Mouse (Mus musculus) left cerebral cortex, adult 11 months (tissue): ENCODE data around the gene Tas2r120.
"Not testable (repeated sequence)": the region's sequence is repeated elsewhere in the genome, so short reads cannot be mapped to it uniquely, and the experiment has no call there.

ENCODE experiments used
- DNase-seq: peaks from one replicate; pipeline ENCODE4 v3.0.0; 2022; ENCODE audit warnings: low spot score

Tas2r120 gene

DNA sequence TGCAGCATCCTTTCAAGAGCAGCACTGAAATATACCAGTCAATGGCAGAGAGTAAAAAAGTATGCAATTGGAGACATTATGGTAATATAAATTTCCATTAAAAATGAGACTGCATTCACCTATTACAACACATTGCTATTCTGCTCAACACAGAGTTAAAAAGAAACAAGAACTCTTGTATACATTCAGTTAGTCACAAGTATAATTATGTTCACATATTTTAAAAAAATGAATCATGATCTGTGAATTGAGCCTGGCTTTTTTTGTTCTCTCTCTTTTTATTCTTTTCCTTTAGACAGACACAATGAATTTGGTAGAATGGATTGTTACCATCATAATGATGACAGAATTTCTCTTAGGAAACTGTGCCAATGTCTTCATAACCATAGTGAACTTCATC lies at the start of gene Tas2r120:
Tas2r120 (plus strand) TSS at position 301 of the 400 bp plus-strand sequence.
- no peak for DNase-seq

DNA sequence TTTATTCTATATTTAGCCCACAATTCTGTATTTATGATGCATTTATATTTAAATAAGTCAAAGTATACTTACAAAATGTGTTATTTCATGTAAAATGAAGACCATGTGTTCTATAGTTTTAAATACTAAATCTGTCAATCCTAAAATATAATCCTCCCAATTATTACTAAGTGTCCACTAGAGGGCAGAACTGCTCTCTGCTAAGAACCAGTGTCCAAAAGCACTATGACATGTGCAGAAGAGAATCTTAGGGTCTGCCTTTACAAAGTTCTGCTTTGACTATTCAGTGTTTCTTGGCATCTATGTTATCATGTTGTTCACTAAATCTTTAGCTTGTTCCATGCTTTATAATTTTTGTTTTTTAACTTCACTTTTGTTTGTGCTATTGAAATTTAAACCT lies 7.4 kb upstream of the Tas2r120 start:
- DNase-seq = no peak

DNA sequence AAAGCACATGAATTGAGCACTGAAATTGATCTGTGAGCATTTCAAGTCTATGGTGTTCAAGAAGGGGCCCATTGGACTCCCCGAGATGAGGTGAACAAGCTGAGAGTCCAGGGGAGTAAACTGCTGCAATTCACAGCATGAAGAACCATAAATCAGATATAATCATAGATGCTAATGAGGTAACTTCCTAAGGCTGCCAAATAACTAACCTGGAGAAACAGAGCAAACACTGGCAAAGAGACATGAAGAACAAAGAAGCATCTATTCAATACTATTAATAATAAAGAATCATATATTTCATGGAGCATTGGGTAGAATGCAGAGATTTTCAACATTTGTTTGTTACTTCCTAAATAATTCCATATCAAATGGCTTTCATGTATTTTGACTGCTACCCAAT lies 5.3 kb upstream of the Tas2r120 start, which contains the start of gene A630073D07Rik:
A630073D07Rik (minus strand) TSS at position 101 of the 400 bp plus-strand sequence.
- DNase-seq = no peak

DNA sequence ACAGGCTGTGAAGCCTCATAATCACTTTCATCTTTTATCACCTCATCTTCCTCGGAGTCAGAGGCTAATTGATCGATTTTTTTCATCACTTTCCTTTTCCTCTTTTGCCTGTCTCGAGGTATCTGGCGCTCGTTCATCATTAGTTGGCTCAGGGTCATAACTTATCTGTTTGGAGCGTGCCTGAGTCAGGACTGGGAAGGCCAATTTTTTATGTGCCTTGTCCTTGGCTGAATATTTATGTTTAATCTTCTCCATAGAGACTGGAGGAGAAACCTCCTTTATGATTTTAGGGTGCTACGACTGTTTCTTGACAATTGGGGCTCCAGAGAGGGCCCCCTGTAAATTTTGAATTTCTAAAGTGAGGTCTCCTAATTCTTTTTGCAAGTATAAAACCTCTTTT lies 34.8 kb downstream of the Tas2r120 start:
- DNase-seq = not testable (repeated sequence)

DNA sequence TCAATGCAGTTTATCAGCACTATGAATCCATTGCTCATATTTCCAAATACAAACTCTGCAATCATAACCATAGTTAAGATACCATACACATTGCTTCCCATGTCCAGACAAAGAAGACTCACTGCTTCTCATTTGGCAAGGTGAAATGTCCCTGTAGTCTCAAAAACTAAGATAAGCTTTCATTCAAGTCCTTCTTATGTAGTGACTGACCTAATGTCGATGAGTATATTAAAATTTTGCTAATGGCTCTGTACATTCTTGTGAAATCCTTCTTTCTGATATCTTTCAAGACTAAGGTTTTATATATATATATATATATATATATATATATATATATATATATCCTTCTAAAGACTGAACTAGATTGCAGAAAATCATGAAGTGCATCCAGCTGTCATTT lies 44.2 kb downstream of the Tas2r120 start, which contains the start of gene Tas2r121:
Tas2r121 (minus strand) TSS at position 101 of the 400 bp plus-strand sequence.
- DNase-seq = no peak
